Mouse (Mus musculus) cortical plate, adult 2 months (tissue): ENCODE results near the gene Trex1. TPM values are rescaled to one million over a fixed set of nuclear protein-coding genes. Genes with fewer than 3 reads are reported as not detected.

Source experiments
- H3K27ac ChIP-seq: fragments of 200-500 bp; 2 replicates; pipeline ENCODE4 v1.5.1; 2012; ENCODE audit warnings: low read length, control low read depth, inconsistent platforms; ENCODE audit not compliant: insufficient read depth
- H3K4me1 ChIP-seq: fragments of 200-500 bp; 2 replicates; pipeline ENCODE4 v1.6.1; 2011; ENCODE audit warnings: low read length; ENCODE audit not compliant: control insufficient read depth, insufficient read depth
- H3K4me3 ChIP-seq: fragments of 200-500 bp; 2 replicates; pipeline ENCODE4 v1.5.1; 2011; ENCODE audit warnings: mild to moderate bottlenecking, low read length, control low read depth; ENCODE audit not compliant: insufficient read depth
- CTCF ChIP-seq: fragments of 200-500 bp; IDR thresholded peaks from 2 replicates; pipeline ENCODE4 v1.5.1; 2011; ENCODE audit warnings: mild to moderate bottlenecking, control low read depth, low read length; ENCODE audit not compliant: insufficient read depth; ENCODE audit errors: extremely low read depth
- POLR2A ChIP-seq: fragments of 200-500 bp; IDR thresholded peaks from 2 replicates; pipeline ENCODE4 v1.6.1; 2011; ENCODE audit warnings: mild to moderate bottlenecking, low read length, control low read depth; ENCODE audit not compliant: insufficient read depth; ENCODE audit errors: extremely low read depth
- polyA plus RNA-seq: library from polyadenylated mRNA; depleted of rRNA; stranded (reverse); fragments of >200 nt; gene quantifications from 2 replicates; pipeline ENCODE4 v1.2.3, GENCODE M21; 2012; rRNA removed

The Trex1 gene
- polyA plus RNA-seq, 1 experiment: 34.2 TPM

- no peak overlapping the region for H3K27ac ChIP-seq
- TF ChIP-seq POLR2A: no peak
- TF ChIP-seq CTCF: no peak
- peaks cover 5% of the 10 kb centered on the region for H3K4me1 ChIP-seq
- no peak overlapping the region for H3K4me3 ChIP-seq
These were observed 32.0 kb downstream of the Trex1 start for GRCm38 (mm10) chr9:109027521-109027920.

- TF ChIP-seq POLR2A: no peak
- TF ChIP-seq CTCF: no peak
These were observed 36.5 kb downstream of the Trex1 start for GRCm38 (mm10) chr9:109022866-109023685.

GRCm38 (mm10) chr9:109021428-109021827, 38.1 kb downstream of the Trex1 start:
- TF ChIP-seq CTCF: no peak
- no peak for TF ChIP-seq POLR2A
- peaks cover 5% of the 10 kb centered on the region for H3K4me1 ChIP-seq
- H3K27ac ChIP-seq: no peak overlapping the region
- H3K4me3 ChIP-seq: no peak overlapping the region

More at GRCm38 (mm10) chr9:109022866-109023685, 36.5 kb downstream of the Trex1 start:
- H3K27ac ChIP-seq: peak overlapping the region; percentile 11
- H3K4me3 ChIP-seq: no peak overlapping the region
- H3K4me1 ChIP-seq: peaks cover 7% of the 10 kb centered on the region

GRCm38 (mm10) chr9:109016973-109017604, 42.4 kb downstream of the Trex1 start:
- H3K4me3 ChIP-seq: no peak overlapping the region
- H3K4me1 ChIP-seq: no peaks in the 10 kb centered on the region
- H3K27ac ChIP-seq: no peak overlapping the region
- TF ChIP-seq CTCF: no peak
- TF ChIP-seq POLR2A: no peak

GRCm38 (mm10) chr9:109015397-109015796, 44.1 kb downstream of the Trex1 start:
- no peak overlapping the region for H3K4me3 ChIP-seq
- H3K27ac ChIP-seq: no peak overlapping the region
- TF ChIP-seq POLR2A: no peak
- TF ChIP-seq CTCF: no peak
- H3K4me1 ChIP-seq: no peaks in the 10 kb centered on the region

- no peak for TF ChIP-seq POLR2A
- no peak for TF ChIP-seq CTCF
- Histone ChIP-seq H3K4me1 (peaks cover 5% of the 10 kb centered on the region), H3K27ac (no peak overlapping the region), H3K4me3 (no peak overlapping the region)
These were observed 49.2 kb downstream of the Trex1 start for GRCm38 (mm10) chr9:109010316-109010690.

GRCm38 (mm10) chr9:109009636-109010315, 49.8 kb downstream of the Trex1 start:
- H3K27ac ChIP-seq: 0 out of 2 replicates have a peak overlapping the region, but pooled peaks have one; percentile 36
- TF ChIP-seq POLR2A: no peak
- TF ChIP-seq CTCF: no peak
- H3K4me1 ChIP-seq: peaks cover 5% of the 10 kb centered on the region
- H3K4me3 ChIP-seq: no peak overlapping the region

GRCm38 (mm10) chr9:109008994-109009635, 50.4 kb downstream of the Trex1 start:
- peaks cover 5% of the 10 kb centered on the region for H3K4me1 ChIP-seq
- no peak for TF ChIP-seq POLR2A
- no peak for TF ChIP-seq CTCF
- peak overlapping the region; percentile 36; the same call in 1 of the 2 replicates for H3K27ac ChIP-seq

GRCm38 (mm10) chr9:109008081-109008480, 51.5 kb downstream of the Trex1 start:
- H3K27ac ChIP-seq: no peak overlapping the region
- H3K4me1 ChIP-seq: peaks cover 5% of the 10 kb centered on the region
- no peak for TF ChIP-seq CTCF
- TF ChIP-seq POLR2A: no peak
- H3K4me3 ChIP-seq: no peak overlapping the region

More at GRCm38 (mm10) chr9:109008994-109009635, 50.4 kb downstream of the Trex1 start:
- H3K4me3 ChIP-seq: no peak overlapping the region

Other genes starting within 250 kb of the Trex1 start
- gene Celsr3, start 233.4 kb downstream of the Trex1 start, polyA plus RNA-seq: 74.3 and 75.8 TPM in 2 replicates
- 15.9 and 20.8 TPM in 2 replicates for gene Slc26a6, start 206.5 kb downstream of the Trex1 start, polyA plus RNA-seq
- 0.40 and 0.42 TPM in 2 replicates for gene Tmem89, start 145.1 kb downstream of the Trex1 start, polyA plus RNA-seq
- 488 and 492 TPM in 2 replicates for gene Uqcrc1, start 123.1 kb downstream of the Trex1 start, polyA plus RNA-seq
- gene Col7a1, start 106.1 kb downstream of the Trex1 start, polyA plus RNA-seq: 4.1 and 4.7 TPM in 2 replicates
- 0.25 and 0.35 TPM in 2 replicates for gene Ucn2, start 73.7 kb downstream of the Trex1 start, polyA plus RNA-seq
- 20.5 and 20.8 TPM in 2 replicates for gene Pfkfb4, start 68.0 kb downstream of the Trex1 start, polyA plus RNA-seq
- gene Shisa5, start 21.2 kb downstream of the Trex1 start, polyA plus RNA-seq: 123 and 125 TPM in 2 replicates
- 36.4 and 37.1 TPM in 2 replicates for gene Atrip, start 14.4 kb upstream of the Trex1 start, polyA plus RNA-seq
- 6.2 and 6.3 TPM in 2 replicates for gene Ccdc51, start 22.8 kb upstream of the Trex1 start, polyA plus RNA-seq
- 206 and 214 TPM in 2 replicates for gene Tma7, start 22.9 kb upstream of the Trex1 start, polyA plus RNA-seq
- gene Plxnb1, start 35.7 kb upstream of the Trex1 start, polyA plus RNA-seq: 30.1 and 30.2 TPM in 2 replicates
- gene Fbxw21, start 102.3 kb upstream of the Trex1 start, polyA plus RNA-seq: not detected in 2 replicates
- not detected in 2 replicates for gene Fbxw13, start 136.2 kb upstream of the Trex1 start, polyA plus RNA-seq
- not detected in 2 replicates for gene Fbxw20, start 175.0 kb upstream of the Trex1 start, polyA plus RNA-seq
- gene Fbxw14, start 227.9 kb upstream of the Trex1 start, polyA plus RNA-seq: not detected in 2 replicates